Mouse (Mus musculus) MEL (cell line): Measurements from ENCODE around the gene Fndc9. TPM values are rescaled to one million over a fixed set of nuclear protein-coding genes. Genes with fewer than 3 reads are reported as not detected.
A peak's percentile ranks its signal among the peaks of the same experiment; 100 is the strongest.

Experiments
- DNase-seq: peaks from one replicate; pipeline ENCODE4 v3.0.0; 2011; ENCODE audit warnings: low read depth, low spot score
- H3K27ac ChIP-seq: 2 replicates; pipeline ENCODE4 v1.5.1; 2012; ENCODE audit warnings: low read depth, mild to moderate bottlenecking, control low read depth, low read length, moderate library complexity; ENCODE audit not compliant: control insufficient read depth
- H3K27me3 ChIP-seq, 2 experiments: fragments of 150-350 bp in 1 of 2; sonication (generic) in 1 of 2; 2 replicates each; pipeline ENCODE4 v1.6.1; 2012; ENCODE audit warnings: low read length in 2 of 2, mild to moderate bottlenecking in 2 of 2, improper control_type of control experiment in 1 of 2, moderate library complexity in 1 of 2; ENCODE audit not compliant: insufficient read depth in 2 of 2, control insufficient read depth in 1 of 2
- H3K36me3 ChIP-seq, 2 experiments: 2 replicates each; pipeline ENCODE4 v1.6.1; 2012 to 2014; ENCODE audit warnings: low read length in 2 of 2, improper control_type of control experiment in 1 of 2, inconsistent platforms in 1 of 2, mild to moderate bottlenecking in 1 of 2; ENCODE audit not compliant: insufficient read depth in 2 of 2, control insufficient read depth in 1 of 2
- H3K4me1 ChIP-seq, 2 experiments: fragments of 150-350 bp in 1 of 2; sonication (generic) in 1 of 2; 2 replicates each; pipeline ENCODE4 v1.6.1; 2012; ENCODE audit warnings: low read length in 2 of 2, improper control_type of control experiment in 1 of 2, mild to moderate bottlenecking in 1 of 2; ENCODE audit not compliant: insufficient read depth in 2 of 2, control insufficient read depth in 1 of 2
- H3K4me3 ChIP-seq, 2 experiments: fragments of 150-350 bp in 1 of 2; sonication (generic) in 1 of 2; 2 replicates each; pipeline ENCODE4 v1.5.1; 2012; ENCODE audit warnings: low read depth in 2 of 2, low read length in 2 of 2, mild to moderate bottlenecking in 2 of 2, moderate library complexity in 2 of 2, control low read depth in 1 of 2, improper control_type of control experiment in 1 of 2; ENCODE audit not compliant: control insufficient read depth in 1 of 2, insufficient read depth in 1 of 2
- H3K79me2 ChIP-seq: 2 replicates; pipeline ENCODE4 v1.6.1; 2012; ENCODE audit warnings: mild to moderate bottlenecking, low read length, moderate library complexity; ENCODE audit not compliant: control insufficient read depth, poor library complexity, insufficient read depth
- H3K9ac ChIP-seq: 2 replicates; pipeline ENCODE4 v1.6.1; 2012; ENCODE audit warnings: low read depth, mild to moderate bottlenecking, control low read depth, low read length, moderate library complexity; ENCODE audit not compliant: control insufficient read depth, poor library complexity, severe bottlenecking
- H3K9me3 ChIP-seq: fragments of 150-350 bp; sonication (generic); replicated peaks from 2 replicates; pipeline ENCODE4 v1.6.1; 2012; ENCODE audit warnings: mild to moderate bottlenecking, low read length, improper control_type of control experiment, moderate library complexity; ENCODE audit not compliant: insufficient read depth
- CHD2 ChIP-seq: IDR thresholded peaks from 2 replicates; pipeline ENCODE4 v1.6.1; 2011; ENCODE audit warnings: low read length, improper control_type of control experiment
- CTCF ChIP-seq, 3 experiments: IDR thresholded peaks in 2 of 3; conservative IDR thresholded peaks in 1 of 3; 2 replicates each; pipeline ENCODE4 v1.5.1; 2011 to 2012; ENCODE audit warnings: low read length in 3 of 3, low read depth in 2 of 3, mild to moderate bottlenecking in 2 of 3, improper control_type of control experiment in 1 of 3, inconsistent platforms in 1 of 3, mixed read lengths in 1 of 3, moderate library complexity in 1 of 3; ENCODE audit not compliant: control insufficient read depth in 1 of 3, insufficient read depth in 1 of 3, poor library complexity in 1 of 3, severe bottlenecking in 1 of 3
- EP300 ChIP-seq, 2 experiments: IDR thresholded peaks; 2 replicates each; pipeline ENCODE4 v1.6.1; 2011; ENCODE audit warnings: improper control_type of control experiment in 2 of 2, low read length in 2 of 2, low read depth in 1 of 2, mild to moderate bottlenecking in 1 of 2
- GABPA ChIP-seq: IDR thresholded peaks from 2 replicates; pipeline ENCODE4 v1.6.1; 2012; ENCODE audit warnings: low read depth, mild to moderate bottlenecking, inconsistent platforms, low read length, improper control_type of control experiment, moderate library complexity
- JUND ChIP-seq: IDR thresholded peaks from 2 replicates; pipeline ENCODE4 v1.6.1; 2011; ENCODE audit warnings: low read depth, mild to moderate bottlenecking, improper control_type of control experiment, low read length
- KAT2A ChIP-seq: conservative IDR thresholded peaks from 2 replicates; pipeline ENCODE4 v1.6.1; 2012; ENCODE audit warnings: low read depth, low read length, improper control_type of control experiment, inconsistent platforms
- MAFK ChIP-seq: IDR thresholded peaks from 2 replicates; pipeline ENCODE4 v1.6.1; 2011; ENCODE audit warnings: low read depth, mild to moderate bottlenecking, low read length, improper control_type of control experiment, borderline replicate concordance
- MAX ChIP-seq: IDR thresholded peaks from 2 replicates; pipeline ENCODE4 v1.6.1; 2011; ENCODE audit warnings: low read length, improper control_type of control experiment
- MYB ChIP-seq: IDR thresholded peaks from 2 replicates; pipeline ENCODE4 v1.6.1; 2011; ENCODE audit warnings: mild to moderate bottlenecking, low read depth, low read length, improper control_type of control experiment
- MYC ChIP-seq: IDR thresholded peaks from 2 replicates; pipeline ENCODE4 v1.6.1; 2011; ENCODE audit warnings: low read depth, mild to moderate bottlenecking, low read length, improper control_type of control experiment, moderate library complexity
- SIN3A ChIP-seq: IDR thresholded peaks from 2 replicates; pipeline ENCODE4 v1.6.1; 2012; ENCODE audit warnings: low read length, improper control_type of control experiment, inconsistent platforms
- USF2 ChIP-seq, 2 experiments: IDR thresholded peaks; 2 replicates each; pipeline ENCODE4 v1.6.1; 2011 to 2012; ENCODE audit warnings: improper control_type of control experiment in 2 of 2, low read length in 2 of 2, borderline replicate concordance in 1 of 2, inconsistent platforms in 1 of 2, low read depth in 1 of 2, mild to moderate bottlenecking in 1 of 2; ENCODE audit not compliant: insufficient read depth in 1 of 2
- ZC3H11A ChIP-seq: IDR thresholded peaks from 2 replicates; pipeline ENCODE4 v1.6.1; 2012; ENCODE audit warnings: low read depth, mild to moderate bottlenecking, inconsistent platforms, low read length, improper control_type of control experiment
- ZKSCAN1 ChIP-seq: IDR thresholded peaks from 2 replicates; pipeline ENCODE4 v1.6.1; 2012; ENCODE audit warnings: low read depth, mild to moderate bottlenecking, inconsistent platforms, low read length, improper control_type of control experiment, moderate library complexity
- ZMIZ1 ChIP-seq: IDR thresholded peaks from 2 replicates; pipeline ENCODE4 v1.6.1; 2012; ENCODE audit warnings: low read depth, mild to moderate bottlenecking, inconsistent platforms, low read length, improper control_type of control experiment, moderate library complexity
- polyA plus RNA-seq, 2 experiments: library from polyadenylated mRNA; stranded (reverse) in 1 of 2; unstranded in 1 of 2; fragments of >175 nt in 1 of 2; fragments of >200 nt in 1 of 2; gene quantifications; 2 replicates each; pipeline versions ENCODE4 v1.2.1 to v1.2.4; 2012; ENCODE audit warnings: low replicate concordance in 2 of 2, low read depth in 1 of 2; ENCODE audit not compliant: insufficient read length in 2 of 2, insufficient read depth in 1 of 2, missing spikeins in 1 of 2
- total RNA-seq: library from RNA; depleted of rRNA; stranded (reverse); fragments of 300-350 nt; gene quantifications from 2 replicates; pipeline ENCODE4 v1.2.3, GENCODE M21; 2012; rRNA removed

Gene Fndc9
- total and polyA plus RNA-seq, 3 experiments: 0.08 to 0.35 TPM; not detected in 1

DNA sequence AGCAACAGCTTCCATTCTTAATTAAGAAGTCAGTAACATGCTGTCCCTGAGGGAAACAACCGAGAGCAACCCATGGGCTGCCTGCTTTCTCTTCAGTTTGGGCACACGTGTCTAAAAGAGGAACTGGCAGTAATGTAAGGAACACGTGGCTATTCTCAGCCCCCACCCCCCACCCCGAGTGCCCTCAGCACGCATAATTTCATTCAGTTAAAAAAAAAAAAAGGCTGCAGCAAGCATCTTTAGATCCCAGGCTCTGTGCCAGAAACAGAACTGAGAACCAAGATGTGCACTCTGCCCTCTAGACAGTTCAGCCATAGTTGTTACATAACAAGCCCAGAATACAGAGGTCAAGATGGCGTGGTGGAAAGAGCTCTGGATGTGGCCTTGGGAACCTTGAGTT is 51.5 kb downstream of the Fndc9 start (continued):
- no peak for TF ChIP-seq GABPA
- TF ChIP-seq MYC: peak; percentile 100
- TF ChIP-seq, all 39 proteins: peak for 18

DNA sequence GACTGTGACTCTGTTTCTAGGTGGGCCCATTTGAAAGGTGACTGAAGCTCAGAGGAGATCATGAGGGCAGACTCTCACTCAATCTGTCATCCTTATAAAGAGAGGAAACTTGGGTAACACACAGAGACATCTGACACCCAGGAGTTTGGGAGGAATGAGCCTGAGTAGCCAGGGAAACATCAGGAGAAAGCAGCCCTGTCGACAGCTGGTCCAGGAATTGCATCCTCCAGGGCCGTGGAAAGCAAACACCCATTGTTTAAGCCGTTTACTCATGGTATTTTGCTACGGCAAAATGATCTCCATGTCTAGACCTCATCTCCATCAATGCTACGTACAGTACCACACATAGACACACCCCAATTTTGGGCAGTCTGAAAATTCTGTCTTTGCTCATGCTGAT is 52.8 kb downstream of the Fndc9 start:
- H3K4me1 ChIP-seq: peaks cover 4 to 10% of the 10 kb centered on the region in 2 experiments
- no peak overlapping the region for H3K9ac ChIP-seq
- H3K36me3 ChIP-seq: peaks cover 3 to 10% of the 10 kb centered on the region in 2 experiments
- DNase-seq: no peak
- no peaks in the 10 kb centered on the region for H3K79me2 ChIP-seq
- H3K9me3 ChIP-seq: no peaks in the 10 kb centered on the region
- H3K27ac ChIP-seq: no peak overlapping the region
- TF ChIP-seq MAFK (no peak), MAX (no peak), SIN3A (no peak), CHD2 (no peak), JUND (no peak), GABPA (no peak), KAT2A (no peak), EP300 (IDR thresholded peaks at IDR 0.05; ENCODE audit: low read depth in 1 of 2, low read length in 2 of 2) (no peak), ZKSCAN1 (no peak), MYB (no peak), ZC3H11A (no peak)
- no peaks in the 10 kb centered on the region for H3K27me3 ChIP-seq
- no peak overlapping the region for H3K4me3 ChIP-seq

- no peak overlapping the region for H3K9ac ChIP-seq
- no peak overlapping the region for H3K27ac ChIP-seq
- H3K4me1 ChIP-seq: peaks cover 4 to 10% of the 10 kb centered on the region in 2 experiments
- DNase-seq: no peak
- peaks cover 3 to 10% of the 10 kb centered on the region in 2 experiments for H3K36me3 ChIP-seq
- TF ChIP-seq ZMIZ1 (no peak), CTCF (IDR thresholded peaks at IDR 0.05 in 2 of 3, conservative IDR thresholded peaks at IDR 0.05 in 1 of 3; ENCODE audit: control insufficient read depth in 1 of 3, insufficient read depth in 1 of 3, low read depth in 2 of 3, low read length in 3 of 3, poor library complexity in 1 of 3, severe bottlenecking in 1 of 3) (no peak), USF2 (IDR thresholded peaks at IDR 0.05; ENCODE audit: borderline replicate concordance in 1 of 2, insufficient read depth in 1 of 2, low read depth in 1 of 2, low read length in 2 of 2) (no peak), CHD2 (no peak)
- no peaks in the 10 kb centered on the region for H3K9me3 ChIP-seq
- H3K4me3 ChIP-seq: no peak overlapping the region
- no peaks in the 10 kb centered on the region for H3K79me2 ChIP-seq
- no peaks in the 10 kb centered on the region for H3K27me3 ChIP-seq
Measured at GRCm38 (mm10) chr11:46289022-46289421, 53.7 kb downstream of the Fndc9 start.

Other genes starting within 250 kb of the Fndc9 start
- 3.9 and 6.8 TPM in 2 replicates for gene Gm12166, start 183.2 kb upstream of the Fndc9 start, total RNA-seq
- 1 to 10 TPM in 1 of 2 experiments, not detected in 1; 4.1 TPM for gene Gm12166, start 183.2 kb upstream of the Fndc9 start, polyA plus RNA-seq
- gene Adam19, start 179.5 kb upstream of the Fndc9 start, total RNA-seq: 0.12 and 0.16 TPM in 2 replicates
- under 1 TPM in 1 of 2 experiments, not detected in 1; 0.19 TPM for gene Adam19, start 179.5 kb upstream of the Fndc9 start, polyA plus RNA-seq
- not detected in 2 replicates for gene Nipal4, start 69.0 kb upstream of the Fndc9 start, total RNA-seq
- not detected for gene Nipal4, start 69.0 kb upstream of the Fndc9 start, polyA plus RNA-seq
- 9.9 and 13.7 TPM in 2 replicates for gene Cyfip2, start 77.3 kb downstream of the Fndc9 start, total RNA-seq
- gene Cyfip2, start 77.3 kb downstream of the Fndc9 start, polyA plus RNA-seq: 10 to 100 TPM; 18.9 to 31.8 TPM
- gene Itk, start 154.0 kb downstream of the Fndc9 start, total RNA-seq: not detected in 2 replicates
- not detected for gene Itk, start 154.0 kb downstream of the Fndc9 start, polyA plus RNA-seq
- gene Fam71b, start 161.0 kb downstream of the Fndc9 start, total RNA-seq: not detected in 2 replicates
- not detected for gene Fam71b, start 161.0 kb downstream of the Fndc9 start, polyA plus RNA-seq
- 50.6 and 57.8 TPM in 2 replicates for gene Med7, start 201.4 kb downstream of the Fndc9 start, total RNA-seq
- 10 to 100 TPM in 1 of 2 experiments, not detected in 1; 56.5 TPM for gene Med7, start 201.4 kb downstream of the Fndc9 start, polyA plus RNA-seq
- gene Havcr2, start 219.4 kb downstream of the Fndc9 start, total RNA-seq: 1.7 and 2.1 TPM in 2 replicates
- 1 to 10 TPM in 1 of 2 experiments, not detected in 1; 1.3 TPM for gene Havcr2, start 219.4 kb downstream of the Fndc9 start, polyA plus RNA-seq